Mouse (Mus musculus): Measurements from ENCODE around the gene Gm20388.
A peak's percentile ranks its signal among the peaks of the same experiment; 100 is the strongest.

DNA sequence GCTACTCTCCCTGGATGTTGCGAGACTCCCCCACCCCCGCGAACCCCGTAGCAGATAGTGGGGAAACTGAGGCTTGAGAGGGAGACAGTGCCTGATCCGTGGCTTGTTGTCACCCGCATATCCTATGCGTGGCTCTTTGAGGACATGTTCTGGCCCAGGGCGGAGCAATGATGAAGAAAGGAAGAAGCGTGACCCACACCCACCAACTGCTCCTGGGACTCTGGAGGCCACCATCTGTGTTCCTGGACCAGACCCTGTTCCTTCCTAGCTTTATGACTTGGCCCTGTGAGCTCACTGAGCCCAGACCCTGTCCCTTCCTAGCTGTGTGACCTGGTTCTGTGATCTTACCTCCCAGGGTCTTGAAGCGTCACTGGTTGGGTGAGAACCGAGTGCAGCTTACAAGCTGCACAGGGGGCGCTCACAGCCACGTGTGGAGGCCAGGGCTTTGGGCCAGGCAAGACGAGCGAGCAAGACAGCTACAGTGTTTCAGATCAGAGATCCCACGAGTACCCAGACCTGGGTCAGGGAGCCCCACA lies 366.3 kb downstream of the Gm20388 start:
- peak; percentile 59 for TF ChIP-seq CTCF (IDR thresholded peaks at IDR 0.05; ENCODE audit: low read depth)
- no peak for TF ChIP-seq EP300 (IDR thresholded peaks at IDR 0.05; ENCODE audit: low read depth)

Measured in liver, embryonic 14.5 days (tissue).